Mouse (Mus musculus): Measurements from ENCODE around the gene Sept8. TPM values are rescaled to one million over a fixed set of nuclear protein-coding genes. Genes with fewer than 3 reads are reported as not detected.
A peak's percentile ranks its signal among the peaks of the same experiment; 100 is the strongest.

The Sept8 gene
- total RNA-seq, 4 experiments from 2014 or later: 279 to 287 (median 284) TPM

- no peak for DNase-seq (ENCODE audit: low spot score in 2 of 2)
These were observed 25.7 kb upstream of the Sept8 start for GRCm38 (mm10) chr11:53493243-53493955.

- DNase-seq (ENCODE audit: low spot score in 2 of 2): no peak
These were observed 23.6 kb upstream of the Sept8 start for GRCm38 (mm10) chr11:53495417-53495816.

GRCm38 (mm10) chr11:53496946-53497345 lies 22.1 kb upstream of the Sept8 start:
- peak in 1 of 2 experiments; percentile 69 for DNase-seq (ENCODE audit: low spot score in 2 of 2)

- DNase-seq (ENCODE audit: low spot score in 2 of 2): no peak
These were observed 18.5 kb upstream of the Sept8 start for GRCm38 (mm10) chr11:53500569-53500968.

- peak in 1 of 2 experiments; percentile 53 for DNase-seq (ENCODE audit: low spot score in 2 of 2)
These were observed 16.9 kb upstream of the Sept8 start for GRCm38 (mm10) chr11:53502039-53502765.

- DNase-seq (ENCODE audit: low spot score in 2 of 2): no peak
These were observed 15.3 kb upstream of the Sept8 start for GRCm38 (mm10) chr11:53503738-53504137.

GRCm38 (mm10) chr11:53504376-53504775 lies 14.7 kb upstream of the Sept8 start:
- no peak for DNase-seq (ENCODE audit: low spot score in 2 of 2)

GRCm38 (mm10) chr11:53505026-53505663 lies 13.9 kb upstream of the Sept8 start:
- no peak for DNase-seq (ENCODE audit: low spot score in 2 of 2)

GRCm38 (mm10) chr11:53507098-53507805 lies 11.8 kb upstream of the Sept8 start:
- no peak for DNase-seq (ENCODE audit: low spot score in 2 of 2)

- no peak for DNase-seq (ENCODE audit: low spot score in 2 of 2)
These were observed 10.9 kb upstream of the Sept8 start for GRCm38 (mm10) chr11:53508152-53508551.

GRCm38 (mm10) chr11:53508591-53508990 lies 10.5 kb upstream of the Sept8 start:
- DNase-seq (ENCODE audit: low spot score in 2 of 2): no peak

- DNase-seq (ENCODE audit: low spot score in 2 of 2): no peak
These were observed 8.7 kb upstream of the Sept8 start for GRCm38 (mm10) chr11:53510351-53510750.

- DNase-seq (ENCODE audit: low spot score in 2 of 2): no peak
These were observed 2.1 kb upstream of the Sept8 start for GRCm38 (mm10) chr11:53516775-53517627.

GRCm38 (mm10) chr11:53518759-53519158 lies 298 bp upstream of the Sept8 start:
- no peak for DNase-seq (ENCODE audit: low spot score in 2 of 2)

- DNase-seq (ENCODE audit: low spot score in 2 of 2): peak; percentile 54 to 82
These were observed 1.3 kb downstream of the Sept8 start for GRCm38 (mm10) chr11:53520122-53520978.

- no peak for DNase-seq (ENCODE audit: low spot score in 2 of 2)
These were observed 2.2 kb downstream of the Sept8 start for GRCm38 (mm10) chr11:53521120-53521820.

GRCm38 (mm10) chr11:53521821-53522131 lies 2.7 kb downstream of the Sept8 start:
- no peak for DNase-seq (ENCODE audit: low spot score in 2 of 2)

GRCm38 (mm10) chr11:53522362-53522761 lies 3.3 kb downstream of the Sept8 start:
- no peak for DNase-seq (ENCODE audit: low spot score in 2 of 2)

- peak in 1 of 2 experiments; percentile 81 for DNase-seq (ENCODE audit: low spot score in 2 of 2)
These were observed 3.9 kb downstream of the Sept8 start for GRCm38 (mm10) chr11:53522930-53523329.

Measured in left cerebral cortex, adult 8-10 months (tissue).